Mouse (Mus musculus) stomach, postnatal 0 days (tissue): ENCODE measurements around the gene Vps35l.

ENCODE experiments used
- CTCF ChIP-seq: IDR thresholded peaks from 2 replicates; pipeline ENCODE4 v1.5.1; 2016; ENCODE audit warnings: antibody characterized with exemption, low read depth, mild to moderate bottlenecking, moderate library complexity
- EP300 ChIP-seq: optimal IDR thresholded peaks from 2 replicates; pipeline ENCODE3; 2016; ENCODE audit warnings: antibody characterized with exemption

DNA sequence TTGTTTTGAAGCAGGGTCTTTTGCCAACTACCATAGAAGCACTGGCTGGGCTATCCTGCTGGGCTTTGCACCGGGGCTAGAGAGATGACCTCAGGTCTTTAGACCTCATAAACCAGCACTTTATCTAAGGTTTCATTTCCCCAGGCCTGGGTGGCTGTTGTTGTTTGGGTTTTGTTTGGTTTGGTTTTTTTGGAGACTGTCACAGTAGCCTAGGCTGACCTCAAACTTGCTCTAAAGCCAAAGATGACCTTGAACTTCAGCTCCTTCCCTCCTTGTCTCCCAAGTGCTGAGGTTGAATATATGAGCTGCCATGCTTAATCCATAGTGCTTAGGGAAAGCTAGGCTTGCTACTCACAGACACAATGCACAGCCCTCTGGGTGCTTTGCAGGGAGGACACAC, 79.6 kb downstream of the Vps35l start:
- TF ChIP-seq CTCF = no peak
- TF ChIP-seq EP300 = no peak
